ENCODE assay signal across 24 mouse cellular contexts in genomic region chr1:151112390-151112789, GRCm38 (mm10).
"Had no signal": no experiment of that assay in that cellular context is flagged by ENCODE, and none has a peak within 500 bp of the region (broad histone marks: within the 10 kb centered on the region; RNA-seq: fewer than 3 reads in every experiment).

No protein-coding gene starts in this region.

- H3K36me3 ChIP-seq: intestine, embryonic 15.5 days; kidney, embryonic 15.5 days; limb, embryonic 13.5 days; liver, embryonic 12.5 days; liver, embryonic 15.5 days; midbrain, embryonic 12.5 days; midbrain, embryonic 15.5 days; neural tube, embryonic 13.5 days; stomach, embryonic 15.5 days had no signal

- H3K27me3 ChIP-seq: intestine, embryonic 15.5 days; kidney, embryonic 15.5 days; limb, embryonic 13.5 days; midbrain, embryonic 12.5 days; midbrain, embryonic 15.5 days; neural tube, embryonic 13.5 days; stomach, embryonic 15.5 days had no signal

- DNase-seq: kidney, adult 11 months; kidney, adult 8-10 months; kidney, postnatal 10 days; kidney, postnatal 36 days; layer of hippocampus, postnatal 36 days; liver; lung, adult 2 months; lung, postnatal 14 days; lung, postnatal 4 days; right cerebral cortex, adult 18-20 months; right cerebral cortex, postnatal 14 days; right cerebral cortex, postnatal 4 days; thymus, postnatal 25 days had no signal

- H3K9me3 ChIP-seq: intestine, embryonic 15.5 days; kidney, embryonic 15.5 days; limb, embryonic 13.5 days; liver, embryonic 12.5 days; liver, embryonic 15.5 days; midbrain, embryonic 12.5 days; midbrain, embryonic 15.5 days; neural tube, embryonic 13.5 days; stomach, embryonic 15.5 days had no signal

- H3K4me3 ChIP-seq: intestine, embryonic 15.5 days; kidney, embryonic 15.5 days; left cerebral cortex, adult 2 months; limb, embryonic 13.5 days; liver, embryonic 12.5 days; liver, embryonic 15.5 days; midbrain, embryonic 12.5 days; midbrain, embryonic 15.5 days; myocyte; neural tube, embryonic 13.5 days; stomach, embryonic 15.5 days had no signal

- H3K4me1 ChIP-seq: kidney, embryonic 15.5 days; midbrain, embryonic 15.5 days; stomach, embryonic 15.5 days had no signal

- H3K4me2 ChIP-seq: intestine, embryonic 15.5 days; kidney, embryonic 15.5 days; limb, embryonic 13.5 days; liver, embryonic 12.5 days; liver, embryonic 15.5 days; midbrain, embryonic 12.5 days; midbrain, embryonic 15.5 days; neural tube, embryonic 13.5 days; stomach, embryonic 15.5 days had no signal

- H3K27ac ChIP-seq: intestine, embryonic 15.5 days; kidney, embryonic 15.5 days; left cerebral cortex, adult 2 months; liver, embryonic 12.5 days; liver, embryonic 15.5 days; midbrain, embryonic 12.5 days; midbrain, embryonic 15.5 days; neural tube, embryonic 13.5 days; stomach, embryonic 15.5 days had no signal

- H3K9ac ChIP-seq: intestine, embryonic 15.5 days; kidney, embryonic 15.5 days; limb, embryonic 13.5 days; liver, embryonic 12.5 days; liver, embryonic 15.5 days; midbrain, embryonic 12.5 days; midbrain, embryonic 15.5 days; neural tube, embryonic 13.5 days; stomach, embryonic 15.5 days had no signal

- ATAC-seq: intestine, embryonic 15.5 days; midbrain, embryonic 15.5 days had no signal
